Comparison of ENCODE assay signal across 8 mouse cellular contexts in the genomic region with DNA sequence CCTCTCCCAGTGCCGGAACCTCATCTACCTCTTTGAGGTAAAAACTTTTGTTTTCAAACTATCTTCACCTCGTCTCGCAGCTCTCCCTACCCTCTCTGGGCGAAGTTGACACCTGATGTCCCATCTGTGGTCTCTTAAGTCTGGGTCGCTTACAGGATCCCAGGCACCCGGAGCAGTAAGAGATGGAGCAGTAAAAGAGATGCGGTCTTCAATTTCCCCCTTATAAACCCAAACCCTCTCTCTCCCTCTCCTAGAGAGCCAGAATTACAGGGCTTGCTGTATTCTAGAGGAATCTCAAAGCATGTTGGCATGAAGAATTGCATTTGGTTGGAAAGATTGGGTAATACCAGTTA. TPM values are rescaled to one million over a fixed set of nuclear protein-coding genes. Genes with fewer than 3 reads are reported as not detected.
A peak's percentile ranks its signal among the peaks of the same experiment; 100 is the strongest.
DNase-seq lines count a peak whose midpoint lies in the region; ATAC-seq and TF ChIP-seq lines count a peak whose summit lies in the region.

No protein-coding gene starts in this region.

- in situ Hi-C loops in ES-E14 (cut with MboI; ENCODE audit: low sequenced_read_pairs in 2 of 2, unreplicated experiment in 2 of 2), result no loop called here

- peak overlapping the region; percentile 84 for H3K4me3 ChIP-seq in heart, embryonic 11.5 days (ENCODE audit: low read depth, low read length)
- peak overlapping the region; percentile 82 to 94 for H3K4me3 ChIP-seq in ES-E14 (ENCODE audit: insufficient read depth in 1 of 2, low read depth in 1 of 2, low read length in 2 of 2, poor library complexity in 1 of 2, severe bottlenecking in 1 of 2)
- H3K4me3 ChIP-seq in forebrain, postnatal 0 days (ENCODE audit: low read depth, low read length), result peak overlapping the region; percentile 66
- H3K4me3 ChIP-seq in liver, postnatal 0 days (ENCODE audit: low read depth, low read length), result peak overlapping the region; percentile 74

- peaks cover 9% of the 10 kb centered on the region for H3K36me3 ChIP-seq in heart, embryonic 11.5 days (ENCODE audit: control insufficient read depth, insufficient read depth, low read length)
- peaks cover 7% of the 10 kb centered on the region for H3K36me3 ChIP-seq in ES-E14 (ENCODE audit: control insufficient read depth, insufficient read depth, low read length, poor library complexity, severe bottlenecking)
- H3K36me3 ChIP-seq in forebrain, postnatal 0 days (ENCODE audit: insufficient read depth), result peaks cover 8% of the 10 kb centered on the region; the same call in 1 of the 2 replicates
- peaks cover 18% of the 10 kb centered on the region for H3K36me3 ChIP-seq in liver, postnatal 0 days (replicated peaks; ENCODE audit: insufficient read depth, low read length)

- peaks cover 9% of the 10 kb centered on the region for H3K4me1 ChIP-seq in heart, embryonic 11.5 days (ENCODE audit: control insufficient read depth, insufficient read depth, low read length)
- H3K4me1 ChIP-seq in ES-E14 (ENCODE audit: control insufficient read depth in 2 of 2, insufficient read depth in 2 of 2, low read length in 2 of 2, poor library complexity in 1 of 2), result peaks cover 2 to 9% of the 10 kb centered on the region in 2 experiments; a peak in 3 of 4 replicates
- H3K4me1 ChIP-seq in forebrain, postnatal 0 days (ENCODE audit: insufficient read depth), result peaks cover 11% of the 10 kb centered on the region
- peaks cover 26% of the 10 kb centered on the region for H3K4me1 ChIP-seq in liver, postnatal 0 days (ENCODE audit: insufficient read depth)

- no peak for DNase-seq in heart, postnatal 36 days
- DNase-seq in ES-E14 (ENCODE audit: low read depth, low spot score), result no peak
- DNase-seq in forebrain, postnatal 0 days, result peak; percentile 38
- no peak for DNase-seq in liver, postnatal 0 days
- no peak for DNase-seq in cerebellum, adult 11-12 months
- DNase-seq in layer of hippocampus, postnatal 14 days (ENCODE audit: low spot score in 2 of 2), result no peak
- DNase-seq in layer of hippocampus, postnatal 36 days, result no peak

- TF ChIP-seq EP300 in liver, postnatal 0 days (IDR thresholded peaks at IDR 0.05; ENCODE audit: low read depth), result no peak

- H3K9ac ChIP-seq in heart, embryonic 11.5 days (ENCODE audit: low read depth, low read length), result peak overlapping the region; percentile 93
- peak overlapping the region; percentile 77 for H3K9ac ChIP-seq in ES-E14 (ENCODE audit: insufficient read depth, low read depth, low read length, poor library complexity, severe bottlenecking)
- H3K9ac ChIP-seq in forebrain, postnatal 0 days, result peak overlapping the region; percentile 74
- peak overlapping the region; percentile 86 for H3K9ac ChIP-seq in liver, postnatal 0 days (replicated peaks)

- ATAC-seq in heart, embryonic 11.5 days (replicated peaks; ENCODE audit: insufficient number of reproducible peaks, low FRiP score, low TSS enrichment), result no peak
- no peak for ATAC-seq in forebrain, postnatal 0 days
- ATAC-seq in liver, postnatal 0 days, result no peak

- peak overlapping the region; percentile 81 for H3K4me2 ChIP-seq in heart, embryonic 11.5 days
- H3K4me2 ChIP-seq in forebrain, postnatal 0 days (ENCODE audit: low read depth), result peak overlapping the region; percentile 81
- peak overlapping the region; percentile 83 for H3K4me2 ChIP-seq in liver, postnatal 0 days (ENCODE audit: low read depth, low read length)

- no peaks in the 10 kb centered on the region for H3K9me3 ChIP-seq in heart, embryonic 11.5 days (replicated peaks; ENCODE audit: control insufficient read depth, low read length)
- H3K9me3 ChIP-seq in ES-E14 (ENCODE audit: control insufficient read depth, insufficient read depth, low read depth, low read length), result no peaks in the 10 kb centered on the region
- no peaks in the 10 kb centered on the region for H3K9me3 ChIP-seq in forebrain, postnatal 0 days (ENCODE audit: low read length)
- H3K9me3 ChIP-seq in liver, postnatal 0 days (ENCODE audit: low read length), result no peaks in the 10 kb centered on the region

- WGBS in heart, embryonic 11.5 days (ENCODE audit: insufficient replicate concordance), result 1% methylated on average over 7 of the region's 7 CpGs
- 4% methylated on average over 7 of the region's 7 CpGs for WGBS in forebrain, postnatal 0 days
- 5% methylated on average over 7 of the region's 7 CpGs for WGBS in liver, postnatal 0 days (ENCODE audit: insufficient replicate concordance)

- H3K27me3 ChIP-seq in heart, embryonic 11.5 days (ENCODE audit: control insufficient read depth, insufficient read depth, low read length), result no peaks in the 10 kb centered on the region
- no peaks in the 10 kb centered on the region for H3K27me3 ChIP-seq in forebrain, postnatal 0 days (ENCODE audit: insufficient read depth, low read length)
- H3K27me3 ChIP-seq in liver, postnatal 0 days (ENCODE audit: insufficient read depth, low read length), result no peaks in the 10 kb centered on the region

- intact Hi-C loops in heart, postnatal 36 days (cut with DNase I), result loop anchor here (5.0 kb wide), 1 partner anchor 66 kb away; a partner anchor contains a TSS

- TF ChIP-seq CTCF in forebrain, postnatal 0 days (IDR thresholded peaks at IDR 0.05; ENCODE audit: low read depth), result no peak
- no peak for TF ChIP-seq CTCF in liver, postnatal 0 days (IDR thresholded peaks at IDR 0.05; ENCODE audit: low read depth)

- H3K27ac ChIP-seq in heart, embryonic 11.5 days (ENCODE audit: low read depth, low read length), result peak overlapping the region; percentile 98
- H3K27ac ChIP-seq in ES-E14 (ENCODE audit: insufficient read depth, low read depth, low read length, poor library complexity, severe bottlenecking), result peak overlapping the region; percentile 70; the same call in 1 of the 2 replicates
- peak overlapping the region; percentile 83 for H3K27ac ChIP-seq in forebrain, postnatal 0 days (ENCODE audit: low read depth, low read length)
- peak overlapping the region; percentile 98 for H3K27ac ChIP-seq in liver, postnatal 0 days (ENCODE audit: low read depth)

TF ChIP-seq in ES-E14, 5 proteins besides CTCF, POLR2A, EP300 and RAD21:
- no peak for TF ChIP-seq HCFC1 (IDR thresholded peaks at IDR 0.05; ENCODE audit: borderline replicate concordance, insufficient read depth, low read length)
- no peak for TF ChIP-seq ZC3H11A (IDR thresholded peaks at IDR 0.05; ENCODE audit: borderline replicate concordance, low read depth, low read length)
- TF ChIP-seq CHD2 (IDR thresholded peaks at IDR 0.05; ENCODE audit: low read depth, low read length), result no peak

RNA-seq across cellular contexts. Expression of a gene that starts 1.7 kb away (rescaled TPM):
- 24.7 and 32.2 TPM in 2 replicates for polyA plus RNA-seq in heart, embryonic 11.5 days (2014; fragmentation: Nextera tagmentation; extraction: Ambion mirVana)
- total RNA-seq in heart, postnatal 36 days (2021), result 10 to 100 TPM; 24.1 to 26.6 TPM
- total RNA-seq in ES-E14 (2012; rRNA removed), result 26.4 and 29.5 TPM in 2 replicates
- 47.2 and 59.0 TPM in 2 replicates for total RNA-seq in forebrain, postnatal 0 days (2014; rRNA removed)
- 51.4 and 60.4 TPM in 2 replicates for polyA plus RNA-seq in forebrain, postnatal 0 days (2015; fragmentation: Nextera tagmentation; extraction: Ambion mirVana)
- 10.6 and 10.7 TPM in 2 replicates for polyA plus RNA-seq in liver, postnatal 0 days (2015; fragmentation: Nextera tagmentation; extraction: Ambion mirVana)
- total RNA-seq in layer of hippocampus, postnatal 14 days (2021), result 10 to 100 TPM; 26.8 to 26.9 TPM
- total RNA-seq in layer of hippocampus, postnatal 36 days (2021), result 10 to 100 TPM; 19.8 to 22.2 TPM

RNA-seq across cellular contexts. Expression of a gene that starts 2.4 kb away (rescaled TPM):
- 24.3 and 25.1 TPM in 2 replicates for polyA plus RNA-seq in heart, embryonic 11.5 days (2014; fragmentation: Nextera tagmentation; extraction: Ambion mirVana)
- total RNA-seq in heart, postnatal 36 days (2021), result 10 to 100 TPM; 26.7 to 26.8 TPM
- 48.8 and 54.5 TPM in 2 replicates for total RNA-seq in ES-E14 (2012; rRNA removed)
- total RNA-seq in forebrain, postnatal 0 days (2014; rRNA removed), result 29.5 and 35.4 TPM in 2 replicates
- 33.6 and 38.9 TPM in 2 replicates for polyA plus RNA-seq in forebrain, postnatal 0 days (2015; fragmentation: Nextera tagmentation; extraction: Ambion mirVana)
- polyA plus RNA-seq in liver, postnatal 0 days (2015; fragmentation: Nextera tagmentation; extraction: Ambion mirVana), result 41.4 and 42.8 TPM in 2 replicates
- 10 to 100 TPM; 26.2 to 28.5 TPM for total RNA-seq in layer of hippocampus, postnatal 14 days (2021)
- 10 to 100 TPM; 19.3 to 19.4 TPM for total RNA-seq in layer of hippocampus, postnatal 36 days (2021)

RNA-seq across cellular contexts. Expression of a gene that starts 23.4 kb away (rescaled TPM):
- polyA plus RNA-seq in heart, embryonic 11.5 days (2014; fragmentation: Nextera tagmentation; extraction: Ambion mirVana), result 0.84 and 1.5 TPM in 2 replicates
- total RNA-seq in heart, postnatal 36 days (2021), result under 1 TPM; 0.53 to 0.60 TPM
- total RNA-seq in ES-E14 (2012; rRNA removed), result 0.58 and 1.1 TPM in 2 replicates
- total RNA-seq in forebrain, postnatal 0 days (2014; rRNA removed), result 0.14 and 0.54 TPM in 2 replicates
- 0.24 and 0.40 TPM in 2 replicates for polyA plus RNA-seq in forebrain, postnatal 0 days (2015; fragmentation: Nextera tagmentation; extraction: Ambion mirVana)
- 1.2 TPM in 2 replicates for polyA plus RNA-seq in liver, postnatal 0 days (2015; fragmentation: Nextera tagmentation; extraction: Ambion mirVana)
- under 1 TPM; 0.51 to 0.95 TPM for total RNA-seq in layer of hippocampus, postnatal 14 days (2021)
- total RNA-seq in layer of hippocampus, postnatal 36 days (2021), result 1 to 10 TPM in 1 of 2 experiments, under 1 TPM in 1; 0.94 to 1.4 TPM

RNA-seq across cellular contexts. Expression of a gene that starts 31.0 kb away (rescaled TPM):
- 117 and 125 TPM in 2 replicates for polyA plus RNA-seq in heart, embryonic 11.5 days (2014; fragmentation: Nextera tagmentation; extraction: Ambion mirVana)
- total RNA-seq in heart, postnatal 36 days (2021), result 10 to 100 TPM; 36.4 to 45.9 TPM
- 87.6 and 101 TPM in 2 replicates for total RNA-seq in ES-E14 (2012; rRNA removed)
- total RNA-seq in forebrain, postnatal 0 days (2014; rRNA removed), result 59.4 and 72.6 TPM in 2 replicates
- 68.6 and 77.9 TPM in 2 replicates for polyA plus RNA-seq in forebrain, postnatal 0 days (2015; fragmentation: Nextera tagmentation; extraction: Ambion mirVana)
- 124 and 125 TPM in 2 replicates for polyA plus RNA-seq in liver, postnatal 0 days (2015; fragmentation: Nextera tagmentation; extraction: Ambion mirVana)
- 10 to 100 TPM; 60.8 to 62.0 TPM for total RNA-seq in layer of hippocampus, postnatal 14 days (2021)
- 10 to 100 TPM; 59.4 to 62.9 TPM for total RNA-seq in layer of hippocampus, postnatal 36 days (2021)

RNA-seq across cellular contexts. Expression of a gene that starts 32.6 kb away (rescaled TPM):
- not detected in 2 replicates for polyA plus RNA-seq in heart, embryonic 11.5 days (2014; fragmentation: Nextera tagmentation; extraction: Ambion mirVana)
- total RNA-seq in heart, postnatal 36 days (2021), result not detected
- total RNA-seq in ES-E14 (2012; rRNA removed), result 6.7 and 16.0 TPM in 2 replicates
- total RNA-seq in forebrain, postnatal 0 days (2014; rRNA removed), result 0.23 and 0.33 TPM in 2 replicates
- not detected in 2 replicates for polyA plus RNA-seq in forebrain, postnatal 0 days (2015; fragmentation: Nextera tagmentation; extraction: Ambion mirVana)
- not detected in 2 replicates for polyA plus RNA-seq in liver, postnatal 0 days (2015; fragmentation: Nextera tagmentation; extraction: Ambion mirVana)
- under 1 TPM in 1 of 2 experiments, not detected in 1; 0.46 TPM for total RNA-seq in layer of hippocampus, postnatal 14 days (2021)
- under 1 TPM; 0.56 to 0.65 TPM for total RNA-seq in layer of hippocampus, postnatal 36 days (2021)
